Mouse (Mus musculus) kidney, adult 9 months (tissue): ENCODE results near the gene Nsmce4a.
A peak's percentile ranks its signal among the peaks of the same experiment; 100 is the strongest.
"Not testable (repeated sequence)": the region's sequence is repeated elsewhere in the genome, so short reads cannot be mapped to it uniquely, and the experiment has no call there.

Source experiments
- DNase-seq: peaks from one replicate; pipeline ENCODE4 v3.0.0; 2022

Nsmce4a gene

DNA sequence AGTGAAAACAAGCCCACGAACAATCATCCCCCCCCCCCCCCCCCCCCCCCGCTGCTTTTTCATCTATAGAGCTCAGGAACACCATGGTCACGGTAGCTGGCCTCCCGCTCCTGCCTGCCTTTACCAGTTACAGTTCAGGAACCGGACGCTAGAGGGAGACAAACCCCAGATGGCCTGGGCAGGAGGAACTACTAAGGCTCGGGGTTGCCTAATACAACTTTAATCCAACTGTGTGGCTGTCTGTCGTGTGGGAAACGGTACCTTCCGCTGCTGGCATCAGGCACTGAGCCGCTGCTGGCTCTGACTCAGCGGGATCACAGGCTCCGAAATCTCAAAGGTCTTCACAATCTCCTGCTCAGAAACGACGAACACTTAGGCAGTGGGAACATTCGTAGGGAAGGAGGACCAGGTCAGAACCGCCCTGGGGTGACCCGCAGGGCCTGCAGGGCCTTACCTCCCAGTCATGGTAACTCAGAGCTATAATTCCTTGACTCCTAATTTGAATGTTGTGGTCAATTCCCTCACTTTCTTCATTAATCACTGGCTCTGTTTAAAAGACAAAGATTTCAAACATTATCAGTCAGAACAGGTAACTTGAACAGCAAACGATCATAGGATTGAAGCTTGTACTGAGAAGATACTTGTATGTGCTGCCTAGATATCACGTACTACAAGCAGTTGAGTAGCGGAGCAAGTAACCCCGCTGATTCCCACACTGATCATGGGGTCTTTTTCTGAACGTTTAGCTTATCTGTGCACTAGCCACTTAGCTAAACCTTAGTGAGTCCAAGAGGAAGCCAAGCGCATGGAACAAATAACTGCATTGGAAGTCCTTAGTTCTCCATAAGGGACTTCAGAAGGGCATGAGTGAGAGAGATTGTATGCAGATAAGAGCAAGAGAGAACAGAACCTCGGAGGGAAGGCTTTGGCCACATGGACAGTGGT, 39.3 kb downstream of the Nsmce4a start:
- peak; percentile 92 for DNase-seq

GRCm38 (mm10) chr7:130531138-130531537, 41.8 kb downstream of the Nsmce4a start:
- DNase-seq = not testable (repeated sequence)

DNA sequence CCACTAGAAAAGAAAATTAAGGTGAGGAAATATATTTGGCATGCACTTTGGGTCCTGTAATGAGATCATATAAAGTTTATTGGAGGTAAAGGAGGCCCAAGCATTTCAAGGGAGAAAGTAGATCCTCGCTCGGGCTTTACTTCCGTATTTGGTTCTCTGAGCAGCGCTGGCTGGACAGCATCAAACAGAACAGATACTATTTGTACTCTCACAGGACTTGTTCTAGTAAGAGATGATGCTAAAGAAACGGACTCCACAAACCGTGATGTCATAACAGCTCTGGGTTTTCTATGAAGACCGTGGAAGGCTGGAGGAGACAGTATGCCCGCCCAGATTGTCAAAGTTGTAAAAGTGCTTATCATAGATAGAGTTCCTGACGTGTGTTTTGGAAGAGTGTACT, 45.6 kb downstream of the Nsmce4a start:
- DNase-seq = no peak

- no peak for DNase-seq
Measured at GRCm38 (mm10) chr7:130523451-130523850, 49.5 kb downstream of the Nsmce4a start.

GRCm38 (mm10) chr7:130520812-130521422, 52.0 kb downstream of the Nsmce4a start:
- peak; percentile 72 for DNase-seq

DNA sequence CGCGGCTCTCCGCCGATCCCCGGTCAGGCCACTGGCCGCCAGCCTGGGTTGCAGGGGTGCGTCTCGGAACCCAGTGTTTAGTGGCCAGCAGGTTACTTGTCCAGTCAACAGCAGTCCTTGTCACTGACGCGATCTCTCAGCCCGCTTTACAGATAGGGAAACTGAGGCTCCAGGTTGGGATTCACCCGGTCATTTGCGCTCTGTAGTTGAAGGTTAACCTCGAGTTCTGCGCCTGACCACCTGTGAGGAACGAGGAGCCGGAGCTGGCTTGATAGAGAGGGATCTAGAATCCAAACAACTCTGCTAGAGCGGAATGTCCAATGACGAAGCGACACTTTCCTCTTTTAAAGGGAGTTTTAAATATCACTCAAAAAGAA, 52.9 kb downstream of the Nsmce4a start, which contains the start of gene Ate1:
Ate1 (minus strand) TSS at position 321 of the 377 bp plus-strand sequence.
- peak; percentile 73 for DNase-seq

DNA sequence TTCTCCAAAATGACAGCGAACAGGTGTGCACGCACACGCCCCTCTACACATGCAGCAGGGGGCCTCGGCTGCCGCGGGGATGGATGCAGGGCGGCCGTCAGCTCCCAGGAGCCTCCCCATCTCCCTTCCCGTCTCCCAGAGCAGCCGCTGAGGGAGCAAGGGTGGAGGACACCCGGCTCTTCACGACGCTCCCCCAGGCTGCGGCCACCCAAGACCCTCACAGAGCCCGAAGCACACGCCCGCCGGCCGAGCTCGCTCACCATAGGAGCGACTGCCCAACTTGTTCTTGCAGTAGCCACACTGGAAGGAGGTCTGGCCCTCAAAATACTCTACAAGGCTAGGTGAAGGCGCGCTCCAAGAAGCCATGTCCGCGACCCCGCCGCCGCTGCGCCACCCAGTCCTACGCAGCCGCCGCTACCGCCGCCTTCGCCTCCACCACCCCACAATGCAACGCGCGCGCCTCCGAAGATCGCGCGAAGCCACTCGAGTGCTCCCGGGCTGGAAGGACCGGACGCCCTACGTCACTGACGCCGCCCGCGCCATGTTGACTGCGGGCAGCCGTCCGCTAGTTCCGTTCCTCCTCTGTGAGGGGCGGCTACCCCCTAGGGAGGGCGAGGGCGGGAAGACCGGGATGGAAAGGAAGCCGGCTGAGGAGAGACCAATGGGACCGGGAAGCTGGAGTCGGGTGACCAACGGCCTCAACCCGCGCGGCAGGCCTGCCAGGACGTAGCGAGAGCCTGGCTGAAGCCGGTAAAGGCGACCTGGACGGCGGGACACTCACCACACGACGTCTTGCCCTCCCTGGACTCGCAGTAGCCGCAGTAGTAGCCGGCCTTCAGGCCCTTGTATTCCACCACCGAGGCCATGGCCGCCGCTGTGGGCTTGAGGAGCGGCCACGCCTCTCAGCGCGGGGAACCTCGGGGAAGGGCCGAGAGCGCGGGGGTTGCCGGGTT, 53.5 kb downstream of the Nsmce4a start:
- DNase-seq = peak; percentile 97

DNA sequence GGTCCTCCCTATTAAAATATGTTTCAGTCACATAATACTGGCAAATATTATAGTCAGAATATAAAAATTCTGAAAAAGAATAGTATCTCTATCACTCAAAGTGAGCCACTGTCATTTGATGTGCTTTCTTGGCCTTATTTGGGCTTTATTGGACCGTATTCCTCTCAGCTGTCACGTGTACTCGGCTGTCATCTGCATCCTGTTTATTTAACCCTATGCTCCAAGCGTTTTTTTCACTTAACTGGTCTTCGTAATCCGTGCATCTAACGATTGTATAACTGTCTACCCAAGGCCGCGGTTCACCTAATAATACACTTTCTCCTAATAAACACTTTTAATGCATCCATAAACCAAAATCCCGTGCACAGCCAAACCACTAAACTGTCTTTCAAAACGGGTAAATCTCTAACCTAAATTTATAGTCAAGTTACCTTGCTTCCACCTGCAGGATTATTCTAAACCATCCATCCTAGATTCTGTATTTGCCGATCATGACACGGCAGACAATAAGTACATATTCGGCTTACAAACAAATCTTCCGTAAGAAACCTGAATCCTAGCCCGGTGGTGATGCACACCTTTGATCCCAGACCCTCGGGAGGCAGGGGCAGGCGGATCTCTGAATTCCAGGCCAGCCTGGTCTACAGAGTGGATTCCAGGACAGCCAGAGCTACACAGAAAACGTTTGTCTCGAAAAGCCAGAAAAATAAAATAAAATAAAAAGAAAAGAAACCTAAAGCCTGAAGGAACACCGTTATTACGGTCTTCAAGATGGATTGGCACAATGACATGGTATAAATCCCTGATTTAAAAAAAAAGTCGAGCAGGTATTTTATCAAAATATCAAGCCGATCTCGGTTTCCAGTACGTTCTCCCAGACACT, 54.5 kb downstream of the Nsmce4a start:
- DNase-seq = peak; percentile 56

DNA sequence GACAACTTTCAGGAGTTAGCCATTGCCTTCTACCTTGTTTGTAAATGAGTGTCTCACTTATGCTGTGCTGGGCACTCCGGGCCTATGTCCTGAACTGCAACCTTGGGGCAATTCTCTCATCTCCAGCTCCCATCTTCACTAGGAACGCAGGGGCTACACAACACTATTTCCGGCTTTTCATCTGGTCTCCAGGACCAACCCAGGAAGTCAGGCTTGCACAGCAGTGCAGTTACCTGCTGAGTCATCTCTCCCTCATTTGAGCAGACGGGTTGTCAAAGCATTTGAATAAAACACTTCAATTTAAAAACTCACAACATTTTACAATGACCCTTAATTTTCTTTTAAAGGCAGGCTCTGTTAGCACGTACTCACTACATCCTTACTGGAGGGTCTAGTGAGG, 62.7 kb downstream of the Nsmce4a start:
- no peak for DNase-seq

GRCm38 (mm10) chr7:130503006-130503405, 69.9 kb downstream of the Nsmce4a start:
- DNase-seq = no peak

GRCm38 (mm10) chr7:130501499-130501898, 71.4 kb downstream of the Nsmce4a start:
- no peak for DNase-seq

DNA sequence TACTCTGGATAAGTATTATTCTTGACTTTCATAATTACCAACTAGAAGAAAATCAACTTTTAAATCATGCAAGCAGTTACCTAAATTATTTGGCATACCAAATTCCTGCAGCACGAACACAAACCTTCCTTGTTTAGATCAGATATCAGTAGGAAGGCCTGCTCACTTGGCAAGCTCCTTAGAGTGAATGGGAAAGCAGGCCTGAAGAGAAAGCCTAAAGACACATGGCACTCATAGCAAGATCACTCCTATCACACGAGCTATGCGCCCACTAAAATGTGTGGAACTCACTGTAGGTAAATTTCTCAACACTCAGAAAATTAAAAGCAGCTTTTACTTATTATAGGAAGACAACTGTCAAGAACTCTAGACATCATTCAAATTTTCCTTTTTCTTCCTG, 79.6 kb downstream of the Nsmce4a start:
- no peak for DNase-seq

DNA sequence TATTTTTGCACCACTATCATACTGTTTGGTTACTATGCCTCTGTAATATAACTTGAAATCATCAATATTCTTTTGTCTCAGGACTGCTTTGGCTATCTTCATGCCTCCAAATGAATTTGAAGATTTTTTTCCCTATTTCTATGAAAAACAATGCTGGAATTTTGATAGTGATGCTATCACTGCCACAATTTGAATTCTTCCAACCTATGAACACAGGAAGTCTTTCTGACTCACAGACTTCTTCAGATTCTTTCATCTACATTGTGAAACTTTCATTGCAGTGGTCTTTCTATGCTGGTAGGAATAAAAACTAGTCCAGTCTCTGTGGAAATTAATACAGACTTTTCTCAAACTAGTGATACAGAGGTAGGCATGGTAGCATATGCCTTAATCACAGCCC, 80.9 kb downstream of the Nsmce4a start:
- no peak for DNase-seq
